Mouse (Mus musculus) layer of hippocampus, adult 9-11 months (tissue): ENCODE measurements around the gene Vill.

Experiments
- DNase-seq: peaks from one replicate; pipeline ENCODE4 v3.0.0; 2022

Gene Vill

GRCm38 (mm10) chr9:119082039-119082438 is 29.5 kb downstream of the Vill start:
- no peak for DNase-seq

DNA sequence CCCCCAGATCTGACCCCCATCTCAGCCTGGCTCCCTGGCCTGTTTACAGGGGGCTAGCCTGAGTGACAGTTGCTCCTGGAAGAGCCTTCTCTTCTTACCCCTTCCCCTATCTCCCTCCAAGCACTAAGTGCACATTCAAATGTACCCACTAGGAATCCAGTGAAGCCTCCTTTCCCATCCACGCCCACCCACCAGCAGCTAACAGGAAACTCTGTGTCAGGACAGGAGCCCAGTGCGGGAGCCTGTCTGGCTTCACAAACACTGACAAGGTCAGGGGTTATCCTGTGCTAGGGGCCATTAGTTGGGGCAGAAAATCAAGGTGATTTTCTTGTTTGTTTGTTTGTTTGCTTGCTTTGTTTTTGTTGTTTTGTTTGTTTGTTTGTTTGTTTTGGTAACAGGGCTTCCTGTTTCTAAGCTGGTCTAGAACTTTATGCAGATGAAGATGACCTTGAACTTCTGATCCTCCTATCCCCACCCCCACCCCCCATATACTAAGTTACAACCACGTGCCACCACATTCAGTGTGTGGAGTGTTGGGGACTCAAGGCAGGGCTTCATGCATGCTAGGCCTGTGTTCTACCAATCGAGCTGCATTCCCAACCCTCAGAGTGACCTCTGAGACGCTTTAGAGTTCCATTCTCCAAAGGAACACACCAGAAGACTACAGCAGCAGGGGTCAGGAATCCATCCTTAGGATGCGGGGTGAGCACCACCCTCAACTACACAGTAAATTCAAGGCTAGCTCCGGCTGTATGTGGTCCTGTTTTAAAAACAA is 30.3 kb downstream of the Vill start:
- DNase-seq: no peak

DNA sequence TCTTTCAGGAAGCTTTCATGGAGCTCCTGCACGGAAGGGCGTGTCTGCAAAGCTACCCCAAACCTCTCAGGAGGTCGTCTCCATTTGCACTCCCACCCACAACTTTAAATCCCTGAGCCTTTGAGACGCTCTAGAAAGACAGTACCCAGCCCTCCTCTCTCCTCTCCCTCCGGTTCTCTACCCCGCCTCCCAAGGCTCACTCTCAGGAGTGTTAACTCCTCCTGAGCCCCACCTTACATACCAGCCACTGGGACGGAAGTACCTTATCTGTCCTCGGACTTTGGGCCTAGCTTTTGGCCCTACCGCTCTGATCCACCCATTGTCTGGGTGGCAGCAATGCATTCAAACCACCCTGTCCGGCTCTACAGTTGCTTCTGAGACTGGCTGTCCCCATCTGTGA is 31.4 kb downstream of the Vill start:
- no peak for DNase-seq

DNA sequence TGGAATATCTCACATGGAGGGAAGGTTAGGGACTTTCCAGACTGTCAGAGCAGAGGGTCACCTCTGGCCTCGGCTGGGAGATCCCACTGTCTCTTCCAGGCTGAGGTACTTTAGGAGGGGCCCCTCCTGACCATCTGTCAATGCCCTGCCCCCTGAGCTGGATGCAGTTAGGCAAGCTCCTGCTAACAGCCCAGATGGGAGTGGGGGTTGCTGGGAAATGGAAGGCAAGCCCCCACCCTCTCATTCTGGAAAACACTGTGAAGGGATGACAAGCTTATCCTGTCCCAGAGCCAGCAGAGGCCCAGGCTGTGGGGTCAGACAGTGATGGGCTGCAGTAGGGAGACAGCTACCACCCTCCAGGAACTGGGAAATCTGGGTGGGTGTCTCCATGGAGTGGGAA is 33.9 kb downstream of the Vill start:
- no peak for DNase-seq

DNA sequence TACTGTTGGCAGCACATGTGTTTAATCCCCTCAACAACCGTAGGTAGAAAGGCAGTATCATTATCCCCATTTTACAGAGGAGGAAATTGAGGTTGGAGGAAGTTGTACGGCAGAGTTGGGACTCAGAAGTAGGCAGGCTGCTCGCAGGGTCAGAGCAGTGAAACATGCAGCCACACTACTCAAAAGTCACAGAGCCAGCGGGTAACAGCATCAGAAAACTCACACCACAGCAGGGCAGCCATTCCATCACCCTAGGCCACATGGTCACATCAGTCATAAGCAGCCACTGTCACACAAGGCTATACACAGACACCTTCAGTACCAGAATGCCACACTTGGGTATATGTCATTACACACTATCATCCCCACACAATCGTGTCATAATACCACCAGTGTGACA is 34.7 kb downstream of the Vill start:
- DNase-seq: no peak

DNA sequence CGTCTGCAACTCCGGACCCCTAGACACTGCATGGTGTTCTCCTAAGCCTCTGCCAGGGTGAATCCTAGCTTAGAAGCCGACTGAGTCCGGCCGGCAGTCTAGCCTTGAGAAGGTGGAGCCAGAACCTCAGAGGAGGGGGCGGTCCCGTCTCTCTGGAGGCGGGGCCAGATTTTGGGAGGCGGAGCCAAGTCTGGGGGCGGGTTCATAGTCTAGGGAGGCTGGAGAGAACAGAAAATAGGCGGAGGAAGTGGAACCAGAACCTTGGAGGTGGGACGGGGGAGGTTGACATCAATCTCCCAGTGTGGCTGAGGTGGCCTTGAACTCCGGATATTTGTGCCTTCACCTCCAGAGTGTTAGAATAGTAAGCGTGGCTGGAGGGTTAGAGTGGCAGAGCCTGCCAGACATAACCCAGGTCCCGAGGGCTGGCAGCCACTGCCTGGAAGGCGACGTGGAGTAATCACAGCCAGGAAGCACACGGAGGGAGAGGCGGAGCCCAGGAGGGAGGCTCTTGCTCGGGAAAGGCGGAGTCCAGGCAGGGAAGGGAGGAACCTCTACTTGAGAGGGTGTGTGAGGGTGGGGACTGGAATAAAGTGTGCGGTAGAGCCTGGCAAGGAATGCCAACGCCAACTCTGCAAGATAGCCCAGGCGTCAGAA is 35.7 kb downstream of the Vill start:
- peak; percentile 79 for DNase-seq

- DNase-seq: no peak
Observed at GRCm38 (mm10) chr9:119089437-119089836, 36.9 kb downstream of the Vill start.

- DNase-seq: no peak
Observed at GRCm38 (mm10) chr9:119090462-119090861, 37.9 kb downstream of the Vill start.

DNA sequence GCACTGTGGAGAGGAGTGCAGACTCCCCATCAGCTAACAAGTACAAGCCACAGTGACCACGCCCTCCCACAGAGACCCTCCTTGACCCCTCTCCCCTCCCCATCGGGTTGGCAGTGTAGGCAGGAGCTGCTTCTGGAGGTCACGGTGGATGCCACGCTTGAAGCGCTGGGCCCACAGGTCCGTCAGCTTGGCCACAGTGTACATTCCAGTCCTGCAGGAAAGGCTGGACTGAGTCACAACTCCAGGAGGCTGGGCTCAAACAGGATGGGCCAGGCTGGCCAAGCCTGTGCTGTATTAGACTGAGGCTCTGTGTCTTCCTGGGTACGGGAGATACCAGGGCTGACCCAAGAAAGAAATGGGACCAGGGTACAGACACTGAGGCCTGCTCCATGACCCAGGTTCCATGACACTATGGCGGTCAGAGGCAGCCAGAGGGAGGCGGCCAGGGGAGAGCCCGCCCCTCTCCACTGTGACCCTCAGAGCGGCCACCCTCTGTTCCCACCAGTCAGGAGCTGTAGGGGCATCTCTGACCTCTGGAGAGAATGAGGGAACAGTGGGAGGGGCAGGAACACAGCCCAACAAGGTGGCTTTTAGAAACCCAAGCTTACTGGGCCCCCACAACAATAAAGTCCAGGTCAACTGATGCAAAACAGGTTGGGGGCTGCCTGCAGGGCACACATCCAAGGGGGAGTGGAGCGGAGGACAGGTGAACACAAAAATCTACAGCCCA is 39.2 kb downstream of the Vill start:
- DNase-seq: no peak

DNA sequence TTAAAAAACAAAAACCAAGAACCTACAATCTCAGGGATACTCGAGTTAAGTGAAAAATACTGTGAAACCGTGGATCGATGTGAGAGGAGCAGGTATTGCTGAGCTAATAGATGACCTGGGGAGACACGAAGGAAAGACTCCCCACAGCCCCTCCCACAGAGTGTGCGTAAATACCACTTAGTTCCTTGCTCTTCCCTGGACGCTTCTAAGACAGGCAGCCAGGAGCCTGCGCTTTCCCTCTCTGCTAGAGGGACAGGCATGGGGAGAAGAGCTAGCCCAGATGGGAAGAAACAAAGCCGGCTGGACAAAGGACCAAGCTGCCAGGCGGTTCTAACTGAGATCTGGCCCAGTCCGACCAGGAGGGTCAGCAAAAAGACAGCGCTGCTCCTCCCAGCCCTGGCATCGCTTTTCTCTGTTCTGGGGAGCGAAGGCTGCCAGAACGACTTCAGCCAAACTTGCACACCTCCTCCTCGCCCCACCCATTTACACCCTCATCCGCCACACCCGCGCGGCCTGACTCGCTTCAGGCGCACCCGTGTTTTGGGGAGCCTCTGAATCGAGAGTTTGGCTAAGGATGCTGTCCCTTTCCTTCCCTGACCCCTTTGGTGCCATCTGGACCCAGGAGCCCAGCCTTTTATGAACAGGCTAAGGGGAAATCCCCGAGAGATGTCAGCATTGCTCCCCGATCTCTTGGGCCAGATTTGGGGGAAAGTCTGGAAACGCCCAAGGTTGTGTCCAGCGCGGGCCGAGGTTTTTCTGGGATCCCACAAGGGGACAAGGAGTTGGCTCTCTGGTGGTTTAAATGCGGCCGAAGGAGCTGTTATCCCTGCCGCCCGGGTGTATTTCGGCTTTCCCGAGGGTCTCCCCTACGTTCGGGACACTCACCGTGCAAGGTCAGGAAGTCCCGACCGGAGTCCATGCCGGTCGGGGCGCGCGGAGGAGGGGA is 40.2 kb downstream of the Vill start:
- DNase-seq: no peak

DNA sequence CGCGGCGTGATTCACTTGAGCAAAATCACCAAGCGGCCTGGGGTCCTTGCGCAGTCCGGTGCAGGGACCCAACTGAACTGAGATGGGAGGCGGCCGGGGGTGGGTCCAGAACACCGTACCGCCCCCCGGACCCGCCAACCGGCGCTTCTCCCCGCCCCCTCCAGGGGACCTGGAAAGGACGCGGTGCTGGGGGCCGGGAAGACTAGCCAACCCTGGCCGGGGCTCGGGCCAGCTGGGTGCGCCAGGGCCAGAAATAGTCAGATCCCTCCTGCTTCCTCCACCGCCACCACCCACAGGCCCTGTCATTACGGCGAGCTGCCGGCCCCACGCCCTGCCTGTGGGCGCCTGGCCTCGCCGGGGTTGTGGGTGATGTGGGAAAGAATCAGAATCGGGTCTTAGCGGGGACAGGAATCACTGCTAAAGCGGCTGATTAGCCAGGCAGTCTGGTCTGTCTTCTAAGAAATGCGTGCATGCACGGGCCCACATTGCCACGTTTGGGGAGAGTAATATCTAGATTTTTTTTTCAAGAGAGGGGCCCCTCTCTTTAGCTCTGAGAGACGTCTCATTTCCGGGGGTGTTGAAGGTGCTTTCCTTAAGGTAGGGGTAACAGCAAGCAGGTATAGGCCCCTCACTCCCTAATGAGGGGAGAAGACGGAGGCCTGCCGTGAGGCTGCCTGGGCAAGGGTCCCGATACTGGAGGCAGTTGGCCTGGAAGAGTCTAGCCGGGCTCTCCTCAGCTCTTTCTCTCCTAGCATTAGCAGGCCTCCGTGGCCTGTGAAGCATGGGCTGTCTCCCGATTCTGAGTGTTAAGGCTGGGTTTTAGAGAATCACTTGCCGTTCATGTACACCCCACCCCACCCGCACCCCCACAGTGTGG is 41.1 kb downstream of the Vill start, which contains the start of gene Plcd1:
Plcd1 (minus strand) TSS at position 84 of the 877 bp plus-strand sequence.
- DNase-seq: peak; percentile 85

DNA sequence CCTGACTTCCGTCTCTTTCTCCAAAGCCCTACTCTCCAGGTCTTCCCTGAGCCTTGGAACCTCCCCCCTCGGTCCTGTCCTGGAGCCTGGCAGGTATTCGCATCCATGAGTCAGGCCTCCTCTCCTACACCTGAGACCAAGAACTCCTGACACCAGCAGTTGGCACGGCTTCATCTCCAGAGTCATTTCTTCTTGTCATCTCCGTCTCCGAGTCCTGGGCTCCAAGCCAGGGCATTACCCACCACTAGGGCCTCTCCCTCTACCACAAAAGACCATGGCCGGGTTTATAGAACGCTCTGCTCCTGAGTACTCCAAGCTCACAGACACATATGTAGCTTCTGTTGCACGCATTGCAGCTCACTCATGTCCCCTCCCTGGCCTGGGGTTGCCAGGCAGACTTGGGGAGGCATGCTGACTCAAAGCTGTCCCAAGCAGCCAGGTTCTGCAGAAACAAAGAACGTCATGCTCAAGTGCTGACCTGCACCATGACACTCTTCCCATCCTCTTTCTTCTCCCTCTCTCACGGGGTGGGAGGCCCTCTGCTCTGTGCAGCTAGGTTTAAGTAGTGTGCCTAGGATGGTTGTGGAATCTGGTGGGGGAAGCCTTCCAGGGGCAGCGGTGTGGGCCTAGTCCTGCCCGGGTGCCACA is 42.0 kb downstream of the Vill start:
- DNase-seq: no peak

DNA sequence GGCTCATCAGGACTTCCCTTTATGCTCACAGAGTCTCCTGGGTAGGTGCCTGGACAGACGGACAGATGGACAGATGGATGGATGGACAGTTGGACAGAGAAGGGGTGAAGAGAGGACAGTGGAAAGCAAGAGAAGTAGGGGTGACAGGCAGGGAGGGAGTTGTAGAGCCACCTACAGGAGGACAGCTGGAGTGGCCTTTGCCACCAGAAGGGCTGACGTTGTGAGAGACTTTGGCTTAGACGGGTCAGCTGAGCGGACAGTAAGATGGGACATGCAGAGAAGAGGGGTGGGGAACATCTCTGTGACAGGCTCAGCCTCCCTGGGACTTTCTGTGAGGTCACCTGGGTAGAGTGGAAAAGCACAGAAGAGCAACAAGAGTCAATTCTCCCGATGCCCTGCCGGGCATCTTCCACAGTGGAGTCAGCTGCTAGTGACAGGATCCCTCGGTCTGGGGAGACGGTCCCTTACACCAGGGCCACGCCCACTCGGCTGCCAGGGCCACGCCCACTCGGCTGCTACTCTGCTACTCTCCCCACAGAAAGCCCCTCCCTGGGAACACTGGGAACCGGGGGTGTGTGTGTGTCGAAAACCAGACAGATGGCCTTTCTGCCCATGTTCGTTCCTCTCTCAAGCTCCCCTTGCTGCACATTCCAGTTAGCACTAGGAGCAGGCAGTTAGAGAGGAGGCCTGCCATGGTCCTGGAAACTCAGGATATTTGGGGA is 47.8 kb downstream of the Vill start:
- DNase-seq: peak; percentile 88

- DNase-seq: peak; percentile 83
Observed at GRCm38 (mm10) chr9:119101992-119102782, 49.6 kb downstream of the Vill start, which contains the start of gene Dlec1. Gene Dlec1 (plus strand): TSS chr9:119102478.

GRCm38 (mm10) chr9:119102783-119103113 is 50.2 kb downstream of the Vill start:
- no peak for DNase-seq

DNA sequence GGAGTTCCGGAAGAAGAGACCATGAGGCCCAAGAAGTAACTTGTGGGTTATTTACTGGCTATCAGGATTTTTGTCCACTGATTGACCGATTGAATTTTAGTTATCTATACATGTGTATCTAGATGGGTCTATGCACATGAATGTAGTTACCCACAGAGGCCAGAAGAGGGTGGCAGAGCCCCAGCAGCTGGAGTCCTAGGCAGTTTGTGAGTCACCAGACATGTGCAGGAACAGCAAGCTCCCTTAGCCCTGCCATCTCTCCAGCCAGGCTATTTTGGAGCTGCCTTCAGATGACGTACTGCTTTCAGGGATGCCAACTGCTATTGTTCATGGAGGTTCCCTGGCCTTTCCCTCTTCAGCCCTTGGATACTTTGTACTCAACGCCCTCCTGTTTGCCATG is 55.0 kb downstream of the Vill start:
- DNase-seq: no peak

- DNase-seq: no peak
Observed at GRCm38 (mm10) chr9:119109685-119110353, 57.2 kb downstream of the Vill start.

GRCm38 (mm10) chr9:119110640-119111039 is 58.1 kb downstream of the Vill start:
- no peak for DNase-seq

GRCm38 (mm10) chr9:119114911-119115310 is 62.3 kb downstream of the Vill start:
- no peak for DNase-seq
